Mouse (Mus musculus): ENCODE results near the gene Naa40. TPM values are rescaled to one million over a fixed set of nuclear protein-coding genes. Genes with fewer than 3 reads are reported as not detected.

The Naa40 gene
- total RNA-seq, 2 experiments from 2014 or later: 32.1 to 35.0 TPM

DNA sequence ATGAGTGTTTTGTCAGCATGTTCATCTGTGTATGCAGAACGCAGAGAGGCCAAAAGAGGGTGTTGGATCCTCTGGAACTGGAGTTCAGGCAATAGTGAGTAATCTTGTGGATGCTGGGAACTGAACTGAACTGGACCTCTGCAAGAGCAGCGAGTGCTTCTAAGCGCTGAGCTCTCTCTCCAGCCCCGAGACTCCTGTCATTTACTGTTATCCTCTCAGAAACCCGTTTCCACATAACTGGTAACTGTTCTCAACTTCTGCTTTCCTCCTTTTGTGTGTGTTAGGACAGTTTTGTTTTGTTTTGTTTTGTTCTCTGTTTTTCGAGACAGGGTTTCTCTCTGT lies 23.1 kb downstream of the Naa40 start:
- DNase-seq (ENCODE audit: low spot score in 2 of 2): no peak

DNA sequence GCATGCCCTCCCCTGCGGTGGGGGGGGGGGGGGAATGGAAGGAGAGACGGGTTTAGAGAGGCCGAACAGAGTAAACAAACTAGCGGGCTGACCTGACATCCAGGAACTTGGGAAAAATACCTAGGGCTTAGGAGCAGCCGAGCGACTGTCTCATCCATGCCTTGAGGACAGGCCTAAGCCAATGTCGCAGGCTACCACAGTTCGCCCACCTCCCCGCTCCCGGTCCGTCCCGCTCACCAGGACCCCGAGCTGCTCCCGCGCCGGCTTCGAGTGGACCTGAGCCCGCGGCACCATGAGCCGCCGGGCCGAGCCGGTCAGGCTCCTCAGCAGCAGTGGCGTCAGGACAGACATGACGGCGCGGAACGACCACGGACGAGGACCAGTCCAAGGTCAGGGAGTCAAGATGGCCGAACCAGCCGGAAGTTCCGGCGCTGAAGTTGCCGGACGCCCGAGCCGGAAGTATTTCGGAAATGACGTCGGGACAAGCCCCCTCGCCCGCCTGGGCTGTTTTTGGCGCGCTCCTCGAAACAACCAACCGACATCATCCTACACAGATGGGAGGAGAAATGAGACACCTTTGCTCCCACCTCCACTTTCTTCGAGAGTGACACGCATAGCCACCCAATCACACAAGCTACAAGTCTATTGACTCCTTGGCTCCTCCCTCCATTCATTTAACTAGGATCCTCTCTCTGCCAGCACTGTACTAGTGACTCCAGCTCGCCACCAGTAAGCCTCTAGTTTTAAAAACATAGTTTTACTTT lies 23.6 kb downstream of the Naa40 start, which contains the start of gene Cox8a:
Gene Cox8a (minus strand): TSS at position 455 of the 764 bp plus-strand sequence.
- DNase-seq (ENCODE audit: low spot score in 2 of 2): peak; percentile 94 to 98

DNA sequence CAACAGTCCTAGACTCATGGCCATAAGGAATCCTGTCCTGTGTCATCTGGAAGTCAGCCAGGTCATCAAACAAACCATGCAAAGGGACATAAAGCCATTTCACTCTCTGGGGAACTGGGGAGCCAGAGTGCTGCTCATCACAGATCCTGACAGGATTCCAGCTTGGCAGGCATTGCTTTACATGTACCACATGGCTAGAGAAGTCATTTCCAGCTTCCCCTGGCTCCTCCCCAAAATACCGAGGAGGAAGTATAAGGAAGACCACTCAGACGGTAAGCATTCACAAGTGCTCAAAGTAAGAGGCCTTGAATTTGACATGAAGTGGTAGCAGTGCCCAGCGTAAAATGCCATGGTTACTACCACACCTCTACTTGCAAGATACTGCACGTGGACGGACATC lies 26.5 kb downstream of the Naa40 start:
- peak in 1 of 2 experiments; percentile 60 for DNase-seq (ENCODE audit: low spot score in 2 of 2)

DNA sequence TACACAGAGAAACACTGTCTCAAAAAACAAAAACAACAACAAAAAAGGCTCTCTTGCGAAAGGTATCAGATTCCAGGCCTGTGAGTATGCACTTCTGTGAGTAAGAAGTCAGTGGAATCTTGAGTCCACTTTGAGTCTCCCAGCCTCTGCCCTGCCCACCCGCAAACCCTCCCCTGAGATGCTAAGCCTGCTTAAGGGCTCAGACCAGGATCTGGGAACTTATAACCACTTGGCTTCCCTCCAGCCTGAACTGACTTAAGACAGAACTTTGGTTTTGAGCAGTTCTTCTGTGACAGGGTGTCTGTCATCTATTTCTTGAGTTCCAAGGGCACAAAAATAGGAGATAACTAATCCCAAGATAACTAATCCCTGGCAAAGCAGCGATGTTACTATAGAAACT lies 28.0 kb downstream of the Naa40 start:
- no peak for DNase-seq (ENCODE audit: low spot score in 2 of 2)

DNA sequence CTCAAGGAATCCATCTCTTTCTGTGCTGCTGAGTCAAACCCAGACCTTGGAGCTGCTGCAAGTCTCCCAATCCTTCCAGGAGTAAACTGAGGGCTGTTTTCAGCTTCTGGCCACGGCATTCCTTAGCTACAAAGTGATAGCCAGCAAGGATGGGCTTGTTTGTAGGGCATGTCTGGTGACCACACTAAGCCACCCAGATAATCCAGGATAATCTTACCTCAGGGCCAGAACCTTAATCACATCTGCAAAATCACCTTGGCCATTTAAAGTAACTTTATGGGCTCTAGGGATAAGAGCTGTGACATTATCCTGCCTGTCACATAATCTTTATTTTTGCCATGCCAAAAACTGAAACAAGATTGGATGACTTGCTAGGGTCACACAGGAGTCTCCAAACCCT lies 28.8 kb downstream of the Naa40 start:
- DNase-seq (ENCODE audit: low spot score in 2 of 2): no peak

DNA sequence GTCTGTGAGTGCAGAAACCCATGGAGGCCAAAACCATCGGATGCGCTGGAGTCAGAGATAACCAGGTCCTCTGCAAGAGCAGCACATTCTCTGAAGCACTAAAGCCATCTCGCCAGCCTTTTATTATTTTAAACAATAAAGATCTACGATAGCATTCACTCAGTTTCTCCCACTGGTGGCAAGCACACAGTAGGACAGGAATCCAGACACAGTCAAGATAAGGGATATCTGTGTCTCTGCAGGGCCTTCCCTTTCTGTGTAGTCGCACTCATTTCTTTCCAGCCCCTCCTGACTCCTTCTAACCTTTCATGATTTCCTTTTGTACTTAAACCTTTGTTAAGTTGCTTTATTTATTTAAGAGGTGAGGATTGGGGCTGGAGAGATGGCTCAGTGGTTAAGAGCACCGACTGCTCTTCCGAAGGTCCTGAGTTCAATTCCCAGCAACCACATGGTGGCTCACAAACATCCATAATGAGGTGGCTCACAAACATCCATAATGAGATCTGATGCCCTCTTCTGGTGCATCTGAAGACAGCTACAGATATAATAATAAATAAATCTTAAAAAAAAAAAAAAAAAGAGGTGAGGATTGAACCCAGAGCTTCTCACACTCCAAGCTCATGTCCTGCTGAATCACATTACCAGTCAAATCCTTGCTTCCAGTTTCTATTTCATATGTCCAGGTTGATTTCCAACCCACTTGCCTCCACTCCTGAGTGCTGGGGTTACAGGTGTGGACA lies 30.9 kb downstream of the Naa40 start:
- no peak for DNase-seq (ENCODE audit: low spot score in 2 of 2)

DNA sequence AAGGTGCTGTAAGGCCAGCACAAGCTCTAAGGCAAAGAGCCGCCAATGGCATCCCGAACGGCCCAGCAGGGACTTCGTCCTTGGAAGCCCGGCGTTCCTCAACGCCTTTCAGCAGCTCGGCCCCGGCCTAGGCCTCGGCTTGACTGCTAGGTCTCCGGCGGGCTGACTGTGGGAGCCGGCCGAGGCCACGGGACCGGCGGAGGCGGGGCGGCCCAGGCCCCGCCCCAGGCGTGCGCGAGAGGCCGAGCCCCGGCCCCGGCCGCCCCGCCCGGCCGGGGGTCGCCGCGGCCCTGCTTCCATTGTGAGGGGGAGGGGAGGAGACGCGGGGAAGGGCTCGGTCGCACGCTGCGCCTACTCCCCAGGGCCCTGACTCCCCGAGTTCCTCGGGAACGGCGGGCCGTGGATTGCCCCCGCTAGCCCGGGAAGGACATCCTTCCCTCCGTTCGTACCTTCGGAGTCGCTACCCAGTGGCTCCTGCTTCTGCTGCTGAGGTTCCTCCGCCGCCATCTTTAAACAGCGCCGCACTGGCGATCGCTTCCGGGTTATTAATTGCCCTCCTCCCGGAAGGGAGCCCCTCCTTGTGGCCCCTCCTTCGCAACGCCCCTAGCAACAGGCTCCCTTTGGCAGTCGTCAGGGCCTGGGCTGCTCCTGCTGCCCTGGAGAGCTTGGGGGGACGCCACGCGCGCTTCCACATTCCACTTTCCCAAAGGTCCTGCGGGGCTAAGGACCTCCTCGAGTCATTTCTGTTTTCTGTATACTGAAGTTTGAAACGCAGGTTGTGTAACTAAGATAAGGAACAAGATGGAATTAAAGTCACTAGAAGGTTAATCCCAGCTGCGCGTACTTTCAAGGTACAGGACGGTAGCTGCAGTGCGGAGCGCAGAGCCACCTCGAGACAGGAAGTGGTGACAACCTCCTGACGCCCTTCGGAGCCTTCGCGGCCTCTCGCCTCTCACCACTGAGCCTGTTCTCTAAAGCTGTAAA lies 34.9 kb downstream of the Naa40 start, which contains the start of gene Otub1:
Gene Otub1 (minus strand): TSS at position 564 of the 984 bp plus-strand sequence.
- DNase-seq (ENCODE audit: low spot score in 2 of 2): peak; percentile 93 to 95

DNA sequence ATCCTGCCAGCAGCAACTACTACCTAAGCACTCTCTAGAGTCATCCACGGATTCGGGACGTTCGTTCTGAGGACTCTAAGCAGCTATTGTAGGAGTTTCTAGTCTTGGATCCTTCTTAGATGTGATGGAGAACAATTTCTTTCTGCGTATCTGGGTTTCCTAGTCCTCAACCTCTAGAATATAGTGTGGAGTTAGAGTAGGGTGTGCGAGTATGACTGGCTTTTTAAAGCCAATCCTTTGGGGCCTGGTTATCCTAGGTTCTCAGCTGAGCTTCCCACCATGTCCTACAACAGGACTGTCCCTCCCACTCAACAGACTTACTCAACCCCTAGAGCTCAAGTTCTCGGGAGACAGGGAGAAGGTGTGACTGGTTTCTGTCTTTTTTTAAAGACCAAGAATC lies 35.7 kb downstream of the Naa40 start:
- DNase-seq (ENCODE audit: low spot score in 2 of 2): no peak

DNA sequence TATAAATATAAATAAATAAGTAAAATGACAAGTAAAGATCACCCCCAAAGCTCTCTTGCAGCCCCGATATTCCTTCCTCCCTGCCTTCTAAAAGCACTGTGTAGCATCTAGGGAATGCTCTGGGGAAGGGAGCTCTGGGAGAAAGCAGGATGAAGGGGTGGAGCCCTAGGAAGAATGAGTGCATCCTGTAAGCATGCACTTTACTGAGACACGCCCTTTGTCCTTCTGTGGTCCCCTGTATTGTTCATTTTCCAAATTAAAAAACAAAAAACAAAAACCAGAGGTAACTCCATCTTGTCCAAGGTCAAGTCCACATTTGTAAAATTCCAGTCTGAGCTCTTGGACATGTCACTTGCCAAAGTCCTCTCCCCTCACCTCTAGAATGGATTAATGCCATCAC lies 36.1 kb downstream of the Naa40 start:
- no peak for DNase-seq (ENCODE audit: low spot score in 2 of 2)

DNA sequence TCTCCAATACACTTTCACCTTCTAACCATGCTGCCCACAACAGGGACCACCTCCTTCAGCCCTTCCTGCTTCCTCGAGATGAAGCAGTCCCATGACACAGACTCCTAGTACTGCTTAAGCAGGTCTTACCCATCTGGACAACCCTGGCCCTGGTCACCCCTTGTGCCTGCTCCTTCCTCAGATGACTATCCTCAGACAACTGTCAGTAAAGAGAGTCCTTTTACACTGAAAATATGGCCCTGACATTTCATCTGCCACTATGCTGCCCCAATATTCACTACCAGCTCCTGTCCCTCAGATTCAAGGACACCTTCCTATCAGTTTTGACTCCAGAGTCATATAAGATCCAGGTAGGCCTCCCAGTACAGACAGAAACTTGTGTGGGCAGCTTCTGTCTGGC lies 40.6 kb downstream of the Naa40 start:
- no peak for DNase-seq (ENCODE audit: low spot score in 2 of 2)

DNA sequence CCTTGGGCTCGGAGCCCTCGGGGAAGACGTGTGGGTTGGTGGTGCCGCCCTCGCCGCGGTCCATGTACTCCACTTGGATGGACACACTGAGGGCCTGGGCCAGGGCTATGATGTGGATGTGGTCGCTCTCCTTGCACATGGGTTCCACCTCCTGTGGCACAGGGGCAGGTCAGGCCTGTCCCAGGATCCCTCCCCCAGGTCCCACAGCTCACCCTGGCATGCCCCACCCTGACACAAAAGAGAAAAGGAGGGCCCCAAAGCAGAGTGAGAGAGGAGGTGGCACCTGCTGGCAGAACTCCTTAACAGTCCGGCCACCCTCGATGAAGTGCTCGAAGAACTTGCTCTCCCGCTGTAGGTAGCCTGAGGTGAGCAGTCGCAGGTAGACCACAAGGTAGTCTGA lies 41.9 kb downstream of the Naa40 start:
- DNase-seq (ENCODE audit: low spot score in 2 of 2): no peak

DNA sequence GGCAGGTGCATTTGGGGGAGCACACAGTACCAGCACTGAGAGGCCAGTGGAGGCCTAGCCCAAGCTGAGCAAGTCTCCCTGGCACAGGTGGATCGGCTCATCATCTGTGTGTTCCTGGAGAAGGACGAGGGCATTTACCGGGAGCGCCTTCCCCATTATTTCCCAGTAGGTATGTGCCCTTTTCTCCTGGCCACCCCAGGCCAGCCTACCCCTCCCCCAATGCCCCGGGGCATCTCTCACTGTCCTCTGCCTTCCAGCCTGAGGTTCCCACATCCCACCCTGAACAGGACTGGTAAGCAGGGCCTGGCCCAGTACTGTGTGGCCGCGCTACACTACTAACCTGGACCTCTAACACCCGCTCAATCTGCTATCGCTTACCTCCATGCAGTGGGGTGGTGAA lies 43.5 kb downstream of the Naa40 start:
- no peak for DNase-seq (ENCODE audit: low spot score in 2 of 2)

DNA sequence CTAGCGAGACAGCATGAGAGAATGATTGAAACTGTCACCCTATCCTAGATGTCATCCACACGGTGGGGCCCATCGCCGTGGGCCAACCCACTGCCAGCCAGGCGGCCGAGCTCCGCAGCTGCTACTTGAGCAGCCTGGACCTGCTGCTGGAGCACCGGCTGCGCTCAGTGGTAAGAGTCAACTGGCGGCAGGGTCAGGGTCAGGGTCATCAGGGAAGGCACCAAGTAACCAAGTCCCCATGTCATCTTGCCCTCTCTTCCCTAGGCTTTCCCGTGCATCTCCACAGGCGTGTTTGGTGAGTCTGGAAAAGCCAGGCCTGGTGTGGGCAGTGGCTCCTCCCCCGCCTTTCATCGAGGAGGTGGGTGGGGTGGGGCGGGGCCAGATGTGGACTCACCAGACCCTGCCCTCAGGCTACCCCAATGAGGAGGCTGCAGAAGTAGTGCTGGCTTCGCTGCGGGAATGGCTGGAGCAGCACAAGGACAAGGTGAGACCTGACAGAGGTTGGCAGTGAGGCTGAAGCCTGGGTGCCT lies 44.2 kb downstream of the Naa40 start:
- no peak for DNase-seq (ENCODE audit: low spot score in 2 of 2)

DNA sequence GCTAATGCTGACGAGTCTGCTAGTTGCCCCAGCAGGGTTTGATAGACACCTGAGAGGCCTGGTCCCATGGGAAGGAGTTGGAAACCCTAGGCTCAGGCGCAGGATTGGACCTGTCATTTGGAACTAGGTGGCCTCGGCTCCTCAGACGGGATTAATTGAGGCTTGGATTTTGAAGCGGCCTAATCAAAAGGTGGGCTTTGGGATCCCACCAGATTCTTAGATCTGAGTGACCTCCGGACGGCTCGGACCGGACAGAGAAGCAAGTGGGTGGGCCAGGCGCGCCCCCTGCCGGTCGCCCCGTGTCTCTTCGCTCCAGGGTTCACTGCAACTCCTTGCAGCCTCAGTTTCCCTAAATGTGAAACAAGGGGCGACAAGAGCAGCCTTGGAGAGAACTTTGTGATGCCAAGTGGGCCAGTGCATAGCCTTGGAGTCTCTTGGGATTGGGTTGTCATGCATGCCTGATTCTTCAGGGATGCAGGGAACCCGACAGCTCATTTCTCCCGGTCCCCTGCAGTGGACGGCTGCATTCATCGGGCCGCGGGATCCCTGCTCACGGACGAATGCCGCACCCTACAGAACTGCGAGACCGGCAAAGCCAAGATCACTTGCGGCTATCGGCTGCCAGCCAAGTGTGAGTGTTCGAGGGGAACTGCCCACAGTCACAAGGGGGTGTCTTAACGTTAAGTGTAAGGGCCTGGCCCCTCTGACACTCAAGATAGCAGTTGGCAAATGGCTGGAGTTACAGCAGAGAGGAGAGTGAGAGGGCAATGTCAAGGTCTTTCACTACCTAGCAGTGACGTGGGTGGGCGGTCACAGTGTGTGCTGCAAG lies 44.9 kb downstream of the Naa40 start:
- peak; percentile 59 to 60 for DNase-seq (ENCODE audit: low spot score in 2 of 2)

DNA sequence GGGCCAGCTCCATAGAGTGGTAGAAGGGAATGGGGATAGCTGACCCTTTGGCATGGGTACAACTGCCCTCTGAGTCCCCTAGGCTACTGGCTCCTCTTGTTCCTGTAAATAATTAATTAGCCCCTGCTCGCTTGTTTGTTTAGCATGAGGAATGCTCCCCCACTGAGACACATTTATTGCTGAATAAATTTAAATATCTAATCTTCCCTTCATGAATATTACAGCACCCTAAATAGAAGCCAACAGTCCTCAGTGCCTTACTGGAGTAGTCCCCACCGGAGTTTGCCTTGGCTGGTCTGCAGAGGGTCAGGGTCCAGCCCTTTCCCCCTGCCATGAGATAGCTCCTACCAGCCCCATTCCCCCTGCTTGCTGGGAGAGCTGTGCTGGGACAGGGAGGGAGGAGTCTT lies 48.4 kb downstream of the Naa40 start:
- no peak for DNase-seq (ENCODE audit: low spot score in 2 of 2)

DNA sequence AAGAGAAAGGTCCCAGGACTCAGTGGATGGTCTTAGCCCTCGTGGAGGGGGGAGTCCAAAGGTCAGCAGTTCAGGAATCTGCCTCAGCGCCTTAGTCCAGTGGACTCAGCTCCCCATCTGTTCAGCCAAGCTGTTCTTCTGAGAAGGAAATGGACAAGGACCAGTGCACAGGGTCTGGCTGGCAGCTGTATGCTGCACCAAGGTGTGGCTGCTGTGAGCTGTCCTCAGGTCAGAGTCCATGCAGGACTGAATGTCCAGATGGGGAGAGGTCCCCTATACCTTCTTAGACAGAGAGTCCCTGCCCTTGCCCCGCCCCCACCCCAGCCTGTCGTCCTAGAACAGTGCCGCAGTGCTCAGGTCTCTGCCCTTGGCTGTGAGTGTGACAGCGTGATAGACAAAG lies 49.3 kb downstream of the Naa40 start:
- DNase-seq (ENCODE audit: low spot score in 2 of 2): no peak

DNA sequence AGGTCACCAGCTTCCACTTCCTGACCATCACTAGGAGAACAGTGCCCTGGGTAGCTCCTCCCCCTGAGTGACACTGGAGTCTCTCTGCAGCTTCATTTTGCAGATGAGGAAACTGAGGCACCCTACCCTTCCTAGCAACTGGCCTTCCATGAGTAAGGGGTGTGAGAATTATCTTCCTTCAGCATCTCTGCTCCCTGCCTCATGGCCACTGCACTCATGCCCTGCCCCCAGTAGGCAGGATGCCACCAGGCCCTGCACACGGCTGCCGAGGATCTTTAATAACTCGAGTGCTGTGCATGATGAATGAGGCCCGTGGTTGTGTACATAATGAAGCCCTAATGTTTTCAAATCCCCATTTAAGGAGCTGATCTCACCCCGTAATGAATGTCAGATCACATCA lies 50.0 kb downstream of the Naa40 start:
- no peak for DNase-seq (ENCODE audit: low spot score in 2 of 2)

DNA sequence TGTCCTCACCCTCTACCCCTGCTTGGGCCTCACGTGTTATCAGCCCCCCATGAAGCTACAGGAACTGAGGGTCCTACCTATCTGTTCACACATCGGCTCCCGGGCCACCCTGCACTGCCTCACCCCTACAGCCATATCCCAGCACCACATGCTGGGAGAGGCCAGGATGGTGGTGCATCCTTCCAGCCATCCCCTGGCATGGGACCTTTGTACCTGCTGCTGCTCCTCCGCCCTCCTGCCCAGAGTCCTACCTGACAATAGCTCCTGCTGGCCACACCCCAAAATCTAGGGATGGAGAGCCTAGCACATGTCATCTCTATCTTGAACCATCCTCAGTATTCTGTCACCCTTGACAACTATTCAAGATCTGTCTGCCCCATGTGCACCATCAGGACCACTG lies 52.0 kb downstream of the Naa40 start:
- no peak for DNase-seq (ENCODE audit: low spot score in 2 of 2)

DNA sequence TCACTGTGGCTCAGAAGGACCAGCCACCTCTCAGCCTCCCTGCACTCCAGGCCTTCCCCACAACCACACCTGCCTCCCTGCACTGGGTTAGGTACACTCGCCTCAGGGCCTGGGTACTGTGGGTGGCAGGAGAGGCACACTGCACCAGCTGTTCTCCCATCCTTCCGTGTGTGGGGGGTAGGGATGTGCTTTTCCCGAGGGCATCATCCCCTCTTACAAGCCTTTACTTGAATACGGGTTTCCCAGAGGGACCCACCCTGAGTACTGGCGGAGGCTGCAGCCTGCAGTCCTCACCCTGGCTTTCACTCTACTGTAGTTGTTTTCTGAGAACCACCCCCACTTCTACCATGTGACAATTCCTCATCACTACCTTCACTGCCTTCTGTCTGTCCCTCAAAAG lies 53.8 kb downstream of the Naa40 start:
- DNase-seq (ENCODE audit: low spot score in 2 of 2): no peak

DNA sequence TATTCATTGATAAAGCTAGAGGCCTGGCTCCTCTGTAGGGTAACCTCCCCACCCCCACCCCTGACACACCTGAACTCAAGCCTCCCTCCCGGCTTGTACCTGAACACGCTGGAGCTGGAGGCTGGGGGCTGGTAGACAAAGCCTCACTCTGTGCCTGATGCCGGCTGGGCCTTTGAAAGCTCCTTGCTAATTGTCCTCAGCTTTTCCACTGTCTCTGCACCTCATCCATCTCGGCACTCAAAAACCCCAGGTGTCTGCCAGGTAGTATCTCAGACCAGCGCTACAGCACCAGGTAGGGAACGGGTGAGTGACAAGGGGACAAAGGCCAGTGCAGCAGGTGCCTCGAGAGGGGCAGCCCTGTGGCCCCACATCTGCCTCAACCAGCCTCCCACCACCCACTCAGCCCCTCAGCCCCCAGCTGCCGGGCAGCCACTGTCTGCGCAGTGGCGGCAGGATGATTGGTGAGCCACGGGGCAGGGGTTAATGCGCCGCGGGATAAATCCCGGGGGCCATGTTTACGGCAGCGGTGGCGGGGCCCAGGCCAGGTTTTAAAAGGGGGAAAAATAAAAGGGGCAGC lies 55.2 kb downstream of the Naa40 start:
- DNase-seq (ENCODE audit: low spot score in 2 of 2): no peak
